Mouse (Mus musculus) kidney, adult 11 months (tissue): ENCODE data around the gene Dhtkd1.

Source experiments
- DNase-seq: peaks from one replicate; pipeline ENCODE4 v3.0.0; 2022

The Dhtkd1 gene

GRCm38 (mm10) chr2:5930291-5931054, 12.1 kb downstream of the Dhtkd1 start:
- DNase-seq = no peak

- DNase-seq = no peak
Measured at GRCm38 (mm10) chr2:5929793-5930192, 12.8 kb downstream of the Dhtkd1 start.

- no peak for DNase-seq
Measured at GRCm38 (mm10) chr2:5927481-5927880, 15.1 kb downstream of the Dhtkd1 start.

GRCm38 (mm10) chr2:5923786-5924185, 18.8 kb downstream of the Dhtkd1 start:
- DNase-seq = no peak

- no peak for DNase-seq
Measured at GRCm38 (mm10) chr2:5922823-5923222, 19.8 kb downstream of the Dhtkd1 start.

- no peak for DNase-seq
Measured at GRCm38 (mm10) chr2:5911282-5911965, 31.2 kb downstream of the Dhtkd1 start.

- DNase-seq = no peak
Measured at GRCm38 (mm10) chr2:5906625-5907024, 36.0 kb downstream of the Dhtkd1 start.

- DNase-seq = no peak
Measured at GRCm38 (mm10) chr2:5906092-5906491, 36.5 kb downstream of the Dhtkd1 start.

GRCm38 (mm10) chr2:5900145-5900544, 42.4 kb downstream of the Dhtkd1 start:
- no peak for DNase-seq

GRCm38 (mm10) chr2:5894843-5895570, 47.6 kb downstream of the Dhtkd1 start, which contains the start of gene Sec61a2:
Sec61a2 (minus strand) TSS chr2:5895432.
- peak; percentile 96 for DNase-seq

- no peak for DNase-seq
Measured at GRCm38 (mm10) chr2:5894296-5894695, 48.3 kb downstream of the Dhtkd1 start.

- no peak for DNase-seq
Measured at GRCm38 (mm10) chr2:5889412-5889811, 53.2 kb downstream of the Dhtkd1 start.

GRCm38 (mm10) chr2:5888865-5889264, 53.7 kb downstream of the Dhtkd1 start:
- no peak for DNase-seq

GRCm38 (mm10) chr2:5877446-5877845, 65.1 kb downstream of the Dhtkd1 start:
- no peak for DNase-seq

GRCm38 (mm10) chr2:5869746-5870145, 72.8 kb downstream of the Dhtkd1 start:
- DNase-seq = no peak

- no peak for DNase-seq
Measured at GRCm38 (mm10) chr2:5867681-5868080, 74.9 kb downstream of the Dhtkd1 start.

- no peak for DNase-seq
Measured at GRCm38 (mm10) chr2:5862834-5863233, 79.8 kb downstream of the Dhtkd1 start, which contains the start of gene Gm13199. Gm13199 (minus strand) TSS chr2:5862934.

GRCm38 (mm10) chr2:5851866-5852265, 90.7 kb downstream of the Dhtkd1 start:
- DNase-seq = no peak

GRCm38 (mm10) chr2:5851116-5851515, 91.5 kb downstream of the Dhtkd1 start:
- no peak for DNase-seq
